In the genomic region with DNA sequence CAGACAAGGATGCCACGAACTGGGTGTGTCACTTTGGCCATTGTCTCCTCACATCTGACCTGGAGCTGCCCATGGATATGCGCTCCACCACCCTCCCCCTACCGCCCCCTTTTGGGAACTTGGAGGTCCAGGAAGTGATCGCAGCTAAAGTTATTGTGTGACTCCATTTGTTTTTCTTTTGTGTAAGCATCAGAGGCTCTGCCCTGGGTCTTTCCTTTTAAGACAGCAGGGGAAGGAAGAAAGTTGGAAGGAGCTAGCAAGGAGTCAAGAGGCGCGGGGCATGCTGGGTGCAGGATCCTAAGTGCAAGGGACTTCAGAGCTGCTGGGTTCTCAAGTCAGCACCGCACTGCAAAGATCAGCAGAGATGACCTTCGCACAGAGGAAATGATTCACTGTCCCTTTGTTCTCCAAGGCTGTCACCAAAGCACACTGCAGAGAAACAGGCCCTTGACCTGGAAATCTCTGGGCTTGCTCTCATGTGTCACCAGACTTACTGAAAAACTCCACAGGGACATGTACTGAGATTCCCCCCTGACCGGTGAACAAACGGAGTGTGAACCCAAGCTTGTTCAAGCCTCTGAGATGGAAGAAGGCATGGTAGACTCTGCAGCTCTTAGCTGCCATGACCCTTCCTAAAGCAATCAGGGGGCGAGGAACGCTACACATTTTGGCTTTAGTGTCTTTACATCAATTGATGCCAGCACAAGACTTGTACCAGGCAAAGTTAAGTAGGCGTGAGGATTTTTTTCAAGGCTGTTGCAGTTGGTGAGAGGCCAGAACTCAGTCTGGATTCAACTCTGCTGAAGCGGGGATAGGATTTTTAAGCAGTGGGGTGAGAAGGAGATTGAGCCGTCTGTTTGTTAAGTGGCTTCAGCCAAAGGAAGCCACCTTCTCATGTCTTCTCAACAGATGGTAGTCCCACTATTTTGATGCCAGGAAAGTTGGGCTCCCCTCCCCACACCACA, we compare ENCODE assay signal across 9 mouse cellular contexts. TPM values are rescaled to one million over a fixed set of nuclear protein-coding genes. Genes with fewer than 3 reads are reported as not detected.
DNase-seq lines count a peak whose midpoint lies in the region; ATAC-seq lines count a peak whose summit lies in the region.
"Had no signal": no experiment of that assay in that cellular context is flagged by ENCODE, and none has a peak within 500 bp of the region (broad histone marks: within the 10 kb centered on the region; RNA-seq: fewer than 3 reads in every experiment).

No protein-coding gene starts in this region.

- peaks cover 34% of the 10 kb centered on the region; the same call in 1 of the 2 replicates for H3K27me3 ChIP-seq in forebrain, embryonic 10.5 days (ENCODE audit: poor library complexity, severe bottlenecking)
- no peaks in the 10 kb centered on the region for H3K27me3 ChIP-seq in hindbrain, embryonic 12.5 days
- H3K27me3 ChIP-seq in limb, embryonic 15.5 days = peaks cover 3% of the 10 kb centered on the region; the same call in 1 of the 2 replicates

- no peaks in the 10 kb centered on the region for H3K36me3 ChIP-seq in forebrain, embryonic 10.5 days (replicated peaks)
- no peaks in the 10 kb centered on the region for H3K36me3 ChIP-seq in hindbrain, embryonic 12.5 days
- no peaks in the 10 kb centered on the region for H3K36me3 ChIP-seq in limb, embryonic 15.5 days
- H3K36me3 ChIP-seq: G1E had no signal

- H3K4me2 ChIP-seq in hindbrain, embryonic 12.5 days (replicated peaks) = peak overlapping the region; percentile 39
- peak overlapping the region; percentile 44 for H3K4me2 ChIP-seq in limb, embryonic 15.5 days

- ATAC-seq in hindbrain, embryonic 12.5 days (ENCODE audit: low FRiP score) = 0 out of 2 replicates have a peak, but pooled peaks have one; percentile 20
- no peak for ATAC-seq in limb, embryonic 15.5 days (ENCODE audit: insufficient number of reproducible peaks, low FRiP score, low TSS enrichment, low read depth)
- no peak for ATAC-seq in megakaryocyte, adult 5-6 weeks (ENCODE audit: poor library complexity, severe bottlenecking)

- 0 out of 2 replicates have a peak, but pooled peaks cover 5% of the 10 kb centered on the region for H3K9me3 ChIP-seq in forebrain, embryonic 10.5 days
- no peaks in the 10 kb centered on the region for H3K9me3 ChIP-seq in hindbrain, embryonic 12.5 days (replicated peaks)
- no peaks in the 10 kb centered on the region for H3K9me3 ChIP-seq in limb, embryonic 15.5 days
- H3K9me3 ChIP-seq: G1E had no signal

- peak; percentile 29 to 40 for DNase-seq in left cerebral cortex, postnatal 36 days (ENCODE audit: low spot score in 2 of 2)
- DNase-seq in left cerebral cortex, adult 8-10 months (ENCODE audit: low spot score in 2 of 2) = no peak
- DNase-seq in forebrain, embryonic 10.5 days (ENCODE audit: extremely low spot score, low spot score) = peak; percentile 31
- DNase-seq in retina, embryonic 14.5 days (ENCODE audit: low spot score) = peak; percentile 15
- no peak for DNase-seq in ovary, postnatal 10 days (ENCODE audit: low spot score)

- intact Hi-C loops in left cerebral cortex, postnatal 36 days (cut with DNase I) = loop anchor here (10.0 kb wide), 1 partner anchor 176 kb away; no protein-coding TSS in a partner anchor

- no peak overlapping the region for H3K9ac ChIP-seq in hindbrain, embryonic 12.5 days
- H3K9ac ChIP-seq in limb, embryonic 15.5 days = no peak overlapping the region

- H3K27ac ChIP-seq in forebrain, embryonic 10.5 days = peak overlapping the region; percentile 78
- H3K27ac ChIP-seq in hindbrain, embryonic 12.5 days = peak overlapping the region; percentile 69
- H3K27ac ChIP-seq in limb, embryonic 15.5 days = peak overlapping the region; percentile 87

- WGBS in forebrain, embryonic 10.5 days = 53% methylated on average over 15 of the region's 15 CpGs
- 48% methylated on average over 15 of the region's 15 CpGs for WGBS in hindbrain, embryonic 12.5 days
- 39% methylated on average over 15 of the region's 15 CpGs for WGBS in limb, embryonic 15.5 days

- peak overlapping the region; percentile 30 for H3K4me3 ChIP-seq in forebrain, embryonic 10.5 days
- H3K4me3 ChIP-seq in hindbrain, embryonic 12.5 days = no peak overlapping the region
- H3K4me3 ChIP-seq in limb, embryonic 15.5 days = 0 out of 2 replicates have a peak overlapping the region, but pooled peaks have one; percentile 18

- peaks cover 56% of the 10 kb centered on the region for H3K4me1 ChIP-seq in forebrain, embryonic 10.5 days
- peaks cover 26% of the 10 kb centered on the region for H3K4me1 ChIP-seq in hindbrain, embryonic 12.5 days
- H3K4me1 ChIP-seq in limb, embryonic 15.5 days = peaks cover 52% of the 10 kb centered on the region

RNA-seq across cellular contexts. Expression of a gene that starts 17.3 kb away (rescaled TPM):
- total RNA-seq in left cerebral cortex, postnatal 36 days (2021) = under 1 TPM; 0.25 to 0.27 TPM
- under 1 TPM in 2 of 4 experiments, not detected in 2; 0.41 to 0.84 TPM for total RNA-seq in left cerebral cortex, adult 8-10 months (2022)
- polyA plus RNA-seq in forebrain, embryonic 10.5 days (2016; fragmentation: Nextera tagmentation; extraction: Ambion mirVana) = 0.28 and 0.53 TPM in 2 replicates
- polyA plus RNA-seq in hindbrain, embryonic 12.5 days (2016; fragmentation: Nextera tagmentation; extraction: Ambion mirVana) = 0.76 and 1.2 TPM in 2 replicates
- 0.18 and 0.30 TPM in 2 replicates for polyA plus RNA-seq in limb, embryonic 15.5 days (2015; fragmentation: Nextera tagmentation; extraction: Ambion mirVana)
- not detected in 2 replicates for total RNA-seq in megakaryocyte, adult 5-6 weeks (2015)
- total RNA-seq in megakaryocyte, adult 5-6 weeks (2017) = 0.08 TPM in 1 of 2 replicates, not detected in the other
- polyA plus RNA-seq: G1E had no signal

RNA-seq across cellular contexts. Expression of a gene that starts 21.1 kb away (rescaled TPM):
- total RNA-seq in left cerebral cortex, postnatal 36 days (2021) = 1 to 10 TPM; 2.7 to 2.9 TPM
- 1 to 10 TPM; 3.0 to 3.7 (median 3.2) TPM for total RNA-seq in left cerebral cortex, adult 8-10 months (2022)
- polyA plus RNA-seq in forebrain, embryonic 10.5 days (2016; fragmentation: Nextera tagmentation; extraction: Ambion mirVana) = 10.5 and 12.4 TPM in 2 replicates
- 8.3 and 9.2 TPM in 2 replicates for polyA plus RNA-seq in hindbrain, embryonic 12.5 days (2016; fragmentation: Nextera tagmentation; extraction: Ambion mirVana)
- polyA plus RNA-seq in limb, embryonic 15.5 days (2015; fragmentation: Nextera tagmentation; extraction: Ambion mirVana) = 6.0 and 6.3 TPM in 2 replicates
- total RNA-seq in megakaryocyte, adult 5-6 weeks (2015) = 1.4 and 2.6 TPM in 2 replicates
- total RNA-seq in megakaryocyte, adult 5-6 weeks (2017) = 2.2 and 2.8 TPM in 2 replicates
- total RNA-seq: G1E had no signal
- polyA plus RNA-seq: G1E had no signal

RNA-seq across cellular contexts. Expression of a gene that starts 22.3 kb away (rescaled TPM):
- 10 to 100 TPM; 11.5 to 12.7 TPM for total RNA-seq in left cerebral cortex, postnatal 36 days (2021)
- 10 to 100 TPM; 12.4 to 14.1 (median 13.8) TPM for total RNA-seq in left cerebral cortex, adult 8-10 months (2022)
- polyA plus RNA-seq in forebrain, embryonic 10.5 days (2016; fragmentation: Nextera tagmentation; extraction: Ambion mirVana) = 5.1 and 5.6 TPM in 2 replicates
- polyA plus RNA-seq in hindbrain, embryonic 12.5 days (2016; fragmentation: Nextera tagmentation; extraction: Ambion mirVana) = 14.4 and 15.3 TPM in 2 replicates
- polyA plus RNA-seq in limb, embryonic 15.5 days (2015; fragmentation: Nextera tagmentation; extraction: Ambion mirVana) = 12.8 and 12.9 TPM in 2 replicates
- total RNA-seq in megakaryocyte, adult 5-6 weeks (2015) = 1.8 TPM in 2 replicates
- 2.1 and 2.3 TPM in 2 replicates for total RNA-seq in megakaryocyte, adult 5-6 weeks (2017)

Comparison
In these comparisons a context has a peak if more than half of its experiments do, and no peak if none do; other contexts are left out.
1. DNase-seq: peak in left cerebral cortex, postnatal 36 days (2 of 2), forebrain, embryonic 10.5 days (single experiment) and retina, embryonic 14.5 days (single experiment); none in left cerebral cortex, adult 8-10 months (0 of 2) and ovary, postnatal 10 days (single experiment).
2. Peak in every context shown above with its lines, with median percentiles within 50 percentile points of each other: H3K27ac ChIP-seq.